Mouse (Mus musculus) liver, embryonic 12.5 days (tissue): ENCODE results near the gene Edil3. TPM values are rescaled to one million over a fixed set of nuclear protein-coding genes. Genes with fewer than 3 reads are reported as not detected.

Experiments used
- ATAC-seq: fragments of 200-750 bp; cut with Nextera tagmentation; 2 replicates; pipeline ENCODE4 v1.8.0; 2017; ENCODE audit warnings: moderate number of reproducible peaks, mild to moderate bottlenecking, moderate library complexity
- H3K27ac ChIP-seq: fragments of 300-500 bp; sonication (generic); 2 replicates; pipeline ENCODE4 v1.5.1; 2016; ENCODE audit warnings: mild to moderate bottlenecking
- H3K27me3 ChIP-seq: fragments of 300-500 bp; sonication (generic); replicated peaks from 2 replicates; pipeline ENCODE4 v1.6.1; 2016; ENCODE audit warnings: mild to moderate bottlenecking, moderate library complexity
- H3K36me3 ChIP-seq: fragments of 300-500 bp; sonication (generic); 2 replicates; pipeline ENCODE4 v1.6.1; 2016; ENCODE audit warnings: mild to moderate bottlenecking, moderate library complexity
- H3K4me1 ChIP-seq: fragments of 300-500 bp; sonication (generic); 2 replicates; pipeline ENCODE4 v1.6.1; 2016
- H3K4me2 ChIP-seq: fragments of 300-500 bp; sonication (generic); 2 replicates; pipeline ENCODE4 v1.6.1; 2016; ENCODE audit warnings: mild to moderate bottlenecking, moderate library complexity
- H3K4me3 ChIP-seq: fragments of 300-500 bp; sonication (generic); 2 replicates; pipeline ENCODE4 v1.5.1; 2016; ENCODE audit warnings: mild to moderate bottlenecking, moderate library complexity
- H3K9ac ChIP-seq: fragments of 300-500 bp; sonication (generic); 2 replicates; pipeline ENCODE4 v1.6.1; 2016; ENCODE audit warnings: mild to moderate bottlenecking, moderate library complexity
- H3K9me3 ChIP-seq: fragments of 300-500 bp; sonication (generic); replicated peaks from 2 replicates; pipeline ENCODE4 v1.6.1; 2016; ENCODE audit warnings: mild to moderate bottlenecking, moderate library complexity
- WGBS: fragments of 180-500 bp; shearing (Covaris S2); methylation state at CpG from one replicate; pipeline ENCODE4 v1.1.7; 2016; ENCODE audit not compliant: insufficient replicate concordance; 5-methylcytosine and 5-hydroxymethylcytosine counted together
- polyA plus RNA-seq: library from polyadenylated mRNA; unstranded; fragments of >200 nt; fragmentation: Nextera tagmentation; extraction: Ambion mirVana; gene quantifications from 2 replicates; pipeline ENCODE4 v1.2.1, GENCODE M21; 2016

Edil3 gene
- polyA plus RNA-seq, 1 experiment from 2014 or later = 0.56 TPM

DNA sequence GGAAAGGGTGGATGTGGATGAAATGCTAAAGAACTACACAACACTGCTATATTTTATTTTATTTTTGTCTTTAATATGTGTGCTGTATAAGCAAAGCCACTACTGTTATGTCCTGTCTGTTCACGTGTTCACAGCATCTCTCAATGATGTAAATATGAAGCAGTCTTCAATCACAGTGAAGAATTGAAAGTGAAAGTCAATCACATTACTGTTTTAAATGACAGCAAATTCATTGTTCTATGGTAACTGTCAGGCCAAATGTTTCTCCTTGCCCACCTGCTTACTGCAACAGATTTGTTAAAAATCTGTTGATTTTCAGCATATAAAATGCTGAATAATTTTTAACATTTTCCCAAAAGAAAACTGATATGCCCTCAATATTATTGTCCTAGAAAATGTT is 499.9 kb downstream of the Edil3 start:
- Histone ChIP-seq H3K4me3 (no peak overlapping the region), H3K4me2 (no peak overlapping the region), H3K9ac (no peak overlapping the region), H3K36me3 (no peaks in the 10 kb centered on the region), H3K4me1 (no peaks in the 10 kb centered on the region), H3K27ac (no peak overlapping the region), H3K9me3 (no peaks in the 10 kb centered on the region), H3K27me3 (no peaks in the 10 kb centered on the region)
- no peak for ATAC-seq
- 76% methylated on average over 1 of the region's 1 CpGs for WGBS

DNA sequence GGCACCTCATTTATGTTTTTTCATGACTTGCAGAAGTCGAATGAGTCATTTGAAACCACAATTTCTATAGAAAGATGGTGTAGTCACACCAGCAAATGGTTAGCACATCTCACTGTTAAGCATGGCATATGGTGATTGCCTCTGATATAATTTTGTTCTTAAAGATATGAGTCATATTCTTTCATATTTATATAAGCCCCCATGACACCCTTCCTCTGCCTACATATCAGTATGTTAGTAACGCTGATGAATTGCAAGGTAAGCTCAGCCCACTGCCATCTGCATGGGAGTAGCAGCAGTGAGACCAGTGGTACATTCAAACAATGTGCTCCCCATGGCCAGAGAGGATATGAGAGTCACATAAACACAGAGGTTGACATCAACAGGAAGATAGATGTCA is 503.0 kb downstream of the Edil3 start:
- Histone ChIP-seq H3K4me2 (no peak overlapping the region), H3K27ac (no peak overlapping the region), H3K9ac (no peak overlapping the region), H3K4me3 (no peak overlapping the region), H3K27me3 (no peaks in the 10 kb centered on the region), H3K4me1 (no peaks in the 10 kb centered on the region), H3K9me3 (no peaks in the 10 kb centered on the region), H3K36me3 (no peaks in the 10 kb centered on the region)
- ATAC-seq = no peak
- 57% methylated on average over 2 of the region's 2 CpGs for WGBS

DNA sequence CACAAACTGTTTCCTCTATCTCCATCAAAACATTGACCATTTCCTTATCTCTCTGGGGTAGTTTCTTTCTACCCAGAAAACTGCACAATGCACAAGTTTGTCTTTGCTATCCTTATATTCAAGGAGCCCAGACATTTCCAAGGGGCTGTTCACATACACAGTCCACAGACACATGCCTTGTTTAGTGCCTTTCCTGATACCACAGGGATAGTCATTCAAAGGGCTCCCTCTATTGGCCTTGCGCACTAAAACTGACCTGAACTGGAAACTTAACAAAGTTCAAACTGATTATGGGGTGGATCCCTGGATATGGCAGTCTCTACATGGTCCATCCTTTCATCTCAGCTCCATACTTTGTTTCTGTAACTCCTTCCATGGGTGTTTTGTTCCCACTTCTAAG is 513.2 kb downstream of the Edil3 start:
- no peaks in the 10 kb centered on the region for H3K4me1 ChIP-seq
- no peak overlapping the region for H3K4me2 ChIP-seq
- 0 out of 2 replicates have a peak, but pooled peaks have one; percentile 30 for ATAC-seq
- H3K36me3 ChIP-seq = no peaks in the 10 kb centered on the region
- no peak overlapping the region for H3K4me3 ChIP-seq
- WGBS = 58% methylated on average over 1 of the region's 1 CpGs
- no peak overlapping the region for H3K9ac ChIP-seq
- H3K27ac ChIP-seq = no peak overlapping the region
- H3K9me3 ChIP-seq = no peaks in the 10 kb centered on the region
- H3K27me3 ChIP-seq = no peaks in the 10 kb centered on the region

DNA sequence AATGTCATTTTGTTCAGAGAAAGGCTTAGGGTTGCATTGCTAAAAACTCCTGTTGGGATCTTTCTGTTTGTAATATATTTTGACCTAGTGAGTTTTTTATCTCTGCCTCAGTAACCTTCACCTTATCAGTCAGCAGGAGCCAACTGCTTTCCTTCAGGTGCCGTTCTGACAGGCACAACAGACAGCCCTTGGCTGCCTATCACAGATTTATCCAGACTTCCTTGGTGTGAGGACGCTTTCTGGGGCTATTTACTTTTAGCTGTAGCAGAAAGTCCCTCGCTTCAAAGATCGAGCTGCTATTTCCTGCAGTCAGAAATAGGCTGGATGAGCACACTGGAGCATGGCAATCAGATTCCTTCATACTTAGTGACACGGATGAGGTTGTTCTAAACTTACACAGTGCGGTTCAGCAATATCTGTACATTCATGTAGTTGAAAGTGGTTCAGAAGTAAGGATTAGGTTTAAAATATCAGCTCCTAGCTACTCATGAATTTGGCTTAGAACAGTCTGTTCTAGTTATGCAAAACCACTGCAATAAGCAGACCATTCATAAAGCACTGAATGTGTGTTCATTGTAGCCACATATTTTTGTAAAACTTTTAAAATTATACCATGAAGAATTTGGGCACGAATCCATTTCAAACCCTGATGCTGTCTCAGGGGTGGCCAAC is 514.8 kb downstream of the Edil3 start:
- Histone ChIP-seq H3K9ac (no peak overlapping the region), H3K4me2 (no peak overlapping the region), H3K27me3 (no peaks in the 10 kb centered on the region), H3K27ac (no peak overlapping the region), H3K4me1 (no peaks in the 10 kb centered on the region), H3K4me3 (no peak overlapping the region), H3K36me3 (no peaks in the 10 kb centered on the region), H3K9me3 (no peaks in the 10 kb centered on the region)
- ATAC-seq = no peak
- WGBS = 31% methylated on average over 7 of the region's 7 CpGs

DNA sequence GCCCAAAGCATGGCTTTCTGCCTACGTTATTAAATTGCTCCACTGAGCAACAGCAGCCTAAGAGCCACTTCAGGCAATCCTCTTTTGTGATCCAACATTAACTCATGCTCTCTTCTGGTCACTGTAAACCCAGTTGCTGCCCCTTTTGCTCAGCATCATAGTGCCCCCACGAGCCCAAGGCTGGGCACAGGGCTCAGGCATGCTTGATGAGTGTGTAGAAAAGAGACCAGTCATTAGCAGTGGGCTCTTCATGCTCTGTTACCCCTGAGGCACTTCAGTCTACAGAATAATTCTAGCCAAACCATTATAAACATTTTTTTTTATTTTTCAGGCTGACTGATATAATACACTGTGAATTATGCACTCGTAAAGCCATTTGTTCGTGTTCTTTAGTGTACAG is 517.8 kb downstream of the Edil3 start:
- ATAC-seq = no peak
- Histone ChIP-seq H3K36me3 (no peaks in the 10 kb centered on the region), H3K4me1 (no peaks in the 10 kb centered on the region), H3K27me3 (no peaks in the 10 kb centered on the region), H3K9me3 (no peaks in the 10 kb centered on the region), H3K9ac (no peak overlapping the region), H3K4me3 (no peak overlapping the region), H3K27ac (no peak overlapping the region), H3K4me2 (no peak overlapping the region)
- WGBS = 77% methylated on average over 4 of the region's 4 CpGs

DNA sequence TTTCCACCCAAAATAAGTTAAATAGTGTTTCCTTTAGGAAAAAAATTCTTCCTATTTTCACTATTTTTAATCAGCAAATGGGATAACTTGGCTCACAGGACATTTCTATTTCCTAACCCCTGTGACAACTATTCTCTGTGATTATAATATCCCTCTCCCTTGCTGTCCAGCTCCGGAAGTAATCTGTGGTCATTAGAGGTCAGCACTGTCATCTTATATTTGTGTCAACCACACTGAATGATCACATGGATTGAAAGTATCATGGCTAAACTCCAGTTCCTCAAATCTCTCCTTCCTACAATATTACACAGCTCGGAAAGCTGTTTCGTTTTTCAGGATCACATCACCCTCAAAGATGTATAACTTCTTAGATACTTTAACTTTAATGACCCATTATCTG is 518.5 kb downstream of the Edil3 start:
- Histone ChIP-seq H3K9ac (no peak overlapping the region), H3K27ac (no peak overlapping the region), H3K9me3 (no peaks in the 10 kb centered on the region), H3K4me2 (no peak overlapping the region), H3K4me1 (no peaks in the 10 kb centered on the region), H3K4me3 (no peak overlapping the region), H3K36me3 (no peaks in the 10 kb centered on the region), H3K27me3 (no peaks in the 10 kb centered on the region)
- whole genome bisulfite sequencing = 70% methylated on average over 3 of the region's 3 CpGs
- ATAC-seq = no peak

DNA sequence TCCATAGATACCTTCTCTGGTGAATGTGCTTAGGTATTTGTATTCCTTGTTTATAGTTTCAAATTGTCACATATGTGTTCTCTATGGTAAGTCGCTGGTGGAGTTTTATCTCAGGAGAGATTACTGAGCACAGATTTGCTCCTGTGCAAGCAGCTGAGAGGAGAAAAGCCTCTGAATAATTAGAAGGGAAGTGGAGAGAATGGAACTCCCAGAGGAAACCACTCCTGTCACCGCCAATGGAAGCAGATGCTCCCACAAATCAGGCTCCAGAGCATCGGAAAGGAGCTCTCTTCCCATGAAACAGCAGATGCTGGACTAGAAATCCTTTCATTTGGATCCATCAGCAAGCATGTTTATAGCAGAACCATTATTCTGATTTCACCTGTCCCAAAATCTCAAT is 534.0 kb downstream of the Edil3 start:
- Histone ChIP-seq H3K9ac (no peak overlapping the region), H3K4me1 (no peaks in the 10 kb centered on the region), H3K27ac (no peak overlapping the region), H3K9me3 (no peaks in the 10 kb centered on the region), H3K4me3 (no peak overlapping the region), H3K27me3 (no peaks in the 10 kb centered on the region), H3K4me2 (no peak overlapping the region), H3K36me3 (no peaks in the 10 kb centered on the region)
- no peak for ATAC-seq
- WGBS = 51% methylated on average over 3 of the region's 3 CpGs

DNA sequence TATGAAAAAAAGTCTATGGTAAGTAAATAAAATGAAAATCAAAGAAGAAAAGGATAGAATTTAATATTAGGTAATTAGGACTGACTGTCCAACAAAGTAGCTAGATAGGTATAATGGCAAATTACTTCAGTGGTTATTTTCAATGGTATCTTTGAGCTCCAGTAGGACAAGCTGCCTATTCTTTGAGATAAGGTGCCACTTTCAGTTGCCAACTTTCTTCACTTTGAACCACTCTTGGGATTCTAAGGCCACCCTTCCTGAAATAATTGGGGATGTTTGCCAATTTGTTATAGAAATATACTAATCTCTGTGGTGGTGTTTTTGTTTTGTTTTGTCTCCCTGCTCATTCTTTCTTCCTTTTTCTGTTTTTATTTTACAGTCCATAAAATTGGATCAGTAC is 537.1 kb downstream of the Edil3 start:
- Histone ChIP-seq H3K27ac (no peak overlapping the region), H3K9me3 (no peaks in the 10 kb centered on the region), H3K36me3 (no peaks in the 10 kb centered on the region), H3K27me3 (no peaks in the 10 kb centered on the region), H3K4me2 (no peak overlapping the region), H3K4me3 (no peak overlapping the region), H3K4me1 (no peaks in the 10 kb centered on the region), H3K9ac (no peak overlapping the region)
- ATAC-seq = no peak

DNA sequence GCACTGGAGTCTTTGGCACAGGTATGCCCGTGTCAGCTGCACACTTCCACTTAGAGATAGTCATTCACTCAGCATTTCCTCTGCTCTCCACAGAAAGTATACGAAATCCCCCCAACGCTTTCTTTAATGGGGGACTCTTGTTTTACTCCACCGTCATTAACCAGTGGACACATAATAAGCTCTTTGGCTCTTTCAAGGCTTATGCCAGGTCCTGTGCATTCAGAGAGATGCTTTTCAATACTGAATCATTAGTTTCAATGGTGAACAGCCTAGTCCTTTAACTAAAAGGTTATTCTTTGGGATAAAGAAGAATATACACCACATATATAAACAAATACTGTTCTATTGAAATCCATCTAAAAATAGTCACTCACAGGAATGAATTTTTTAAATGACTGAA is 541.0 kb downstream of the Edil3 start:
- Histone ChIP-seq H3K4me2 (no peak overlapping the region), H3K4me1 (no peaks in the 10 kb centered on the region), H3K36me3 (no peaks in the 10 kb centered on the region), H3K27ac (no peak overlapping the region), H3K9ac (no peak overlapping the region), H3K9me3 (no peaks in the 10 kb centered on the region), H3K27me3 (no peaks in the 10 kb centered on the region), H3K4me3 (no peak overlapping the region)
- no peak for ATAC-seq
- WGBS = 63% methylated on average over 4 of the region's 4 CpGs

DNA sequence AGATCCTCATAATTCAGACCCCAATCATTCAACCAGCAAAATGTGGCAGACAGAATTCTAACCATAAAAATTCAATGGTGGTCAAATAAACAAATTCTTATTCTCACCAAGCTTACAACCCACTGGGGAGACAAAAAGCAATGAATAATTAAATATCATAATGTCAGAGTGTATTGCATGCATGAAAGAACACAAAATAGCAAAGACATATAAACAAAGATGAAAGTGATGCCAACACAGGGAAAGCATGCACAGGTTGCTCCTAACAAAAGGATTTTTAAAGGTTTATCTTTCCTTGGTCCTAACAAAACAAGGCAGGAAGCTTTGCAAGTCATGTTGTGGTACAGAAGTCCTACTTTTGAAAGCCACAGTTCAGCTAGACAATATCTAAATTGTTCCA is 550.0 kb downstream of the Edil3 start:
- no peaks in the 10 kb centered on the region for H3K27me3 ChIP-seq
- no peak for ATAC-seq
- no peak overlapping the region for H3K4me2 ChIP-seq

DNA sequence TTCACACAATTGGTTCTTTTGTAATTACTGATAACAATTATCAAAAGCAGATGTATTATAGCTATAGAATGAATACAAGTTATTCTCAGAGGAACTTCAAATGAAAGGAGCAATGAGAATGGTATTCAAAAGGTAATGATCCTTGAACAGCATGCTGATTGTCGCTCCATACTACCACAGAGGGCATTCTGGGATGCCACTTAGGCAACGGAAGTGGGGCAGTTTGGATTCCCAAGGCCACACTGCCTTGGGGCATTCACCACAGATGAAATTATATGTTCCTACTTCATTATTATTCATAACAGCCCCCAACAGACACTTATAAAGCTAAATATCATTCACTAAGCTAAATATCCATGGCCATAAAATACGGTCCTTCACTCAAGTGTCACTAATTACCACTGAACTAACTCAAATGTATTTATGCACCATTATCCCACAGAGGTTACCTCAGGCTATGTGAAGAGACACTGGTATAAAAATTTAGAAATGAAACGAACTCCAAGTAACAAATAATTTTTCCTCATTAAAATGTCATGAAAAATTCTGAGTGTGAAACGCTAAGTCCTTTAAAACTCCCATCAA is 550.5 kb downstream of the Edil3 start:
- ATAC-seq = no peak
- WGBS = 69% methylated on average over 5 of the region's 5 CpGs

More for the DNA sequence above, 550.0 kb downstream of the Edil3 start:
- Histone ChIP-seq H3K9ac (no peak overlapping the region), H3K27ac (no peak overlapping the region), H3K4me1 (no peaks in the 10 kb centered on the region), H3K9me3 (no peaks in the 10 kb centered on the region), H3K4me3 (no peak overlapping the region), H3K36me3 (no peaks in the 10 kb centered on the region)

More for the DNA sequence above, 550.5 kb downstream of the Edil3 start:
- Histone ChIP-seq H3K9me3 (no peaks in the 10 kb centered on the region), H3K36me3 (no peaks in the 10 kb centered on the region), H3K9ac (no peak overlapping the region), H3K4me2 (no peak overlapping the region), H3K27me3 (no peaks in the 10 kb centered on the region), H3K4me3 (no peak overlapping the region), H3K27ac (no peak overlapping the region), H3K4me1 (no peaks in the 10 kb centered on the region)
